Mouse (Mus musculus) testis, adult 2 months (tissue): ENCODE data around the gene Krt33b.

Experiments used
- CTCF ChIP-seq: fragments of 200-500 bp; IDR thresholded peaks from 2 replicates; pipeline ENCODE4 v1.5.1; 2012; ENCODE audit warnings: low read depth, mild to moderate bottlenecking, inconsistent platforms, low read length, moderate library complexity; ENCODE audit not compliant: control insufficient read depth, insufficient read depth, insufficient replicate concordance
- POLR2A ChIP-seq: fragments of 200-500 bp; IDR thresholded peaks from 2 replicates; pipeline ENCODE4 v1.6.1; 2012; ENCODE audit warnings: low read depth, mild to moderate bottlenecking, inconsistent platforms, low read length, moderate library complexity; ENCODE audit not compliant: control insufficient read depth

DNA sequence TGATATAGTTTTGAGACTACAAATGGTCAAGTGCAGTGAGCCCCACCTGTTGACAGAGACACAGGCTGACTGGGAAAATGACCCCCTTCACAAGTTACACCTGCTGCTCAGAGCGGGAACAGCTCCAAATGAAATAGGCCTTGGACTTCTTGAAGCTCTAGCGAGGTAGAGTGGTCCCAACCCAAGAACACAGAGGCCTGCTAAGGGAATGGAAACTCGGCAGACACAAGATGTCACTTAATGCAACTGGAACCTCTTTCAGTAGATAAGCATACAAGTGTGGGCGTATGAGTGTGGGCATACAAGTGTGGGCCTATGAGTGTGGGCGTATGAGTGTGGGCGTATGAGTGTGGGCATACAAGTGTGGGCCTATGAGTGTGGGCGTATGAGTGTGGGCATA lies 30.6 kb downstream of the Krt33b start:
- TF ChIP-seq CTCF (no peak), POLR2A (no peak)
